Mouse (Mus musculus) neural tube, embryonic 10.5 days (tissue): ENCODE measurements at regions not wholly inside any gene's neighbourhood (a gene's known extent, or its start where the extent isn't known, plus 50 kb on each side); places are given as distances from the start of the nearest gene placed in this dataset.

ENCODE experiments used
- DNase-seq: peaks from one replicate; pipeline ENCODE4 v3.0.0-alpha.2; 2017; ENCODE audit warnings: low spot score; ENCODE audit errors: extremely low spot score

- DNase-seq = no peak
Measured at GRCm38 (mm10) chr1:166807163-166807945, 125.7 kb upstream of the Fmo9 start.

GRCm38 (mm10) chr1:166811341-166812071 lies 129.9 kb upstream of the Fmo9 start:
- no peak for DNase-seq

GRCm38 (mm10) chr1:166812072-166812461 lies 130.4 kb upstream of the Fmo9 start:
- DNase-seq = no peak

GRCm38 (mm10) chr1:166812920-166813439 lies 131.3 kb upstream of the Fmo9 start:
- DNase-seq = no peak

- DNase-seq = no peak
Measured at GRCm38 (mm10) chr1:166817927-166818326, 136.3 kb upstream of the Fmo9 start.

GRCm38 (mm10) chr1:166818682-166819081 lies 137.0 kb upstream of the Fmo9 start:
- DNase-seq = no peak

- no peak for DNase-seq
Measured at GRCm38 (mm10) chr1:166819420-166819819, 137.8 kb upstream of the Fmo9 start.

GRCm38 (mm10) chr1:166820050-166820449 lies 138.4 kb upstream of the Fmo9 start:
- no peak for DNase-seq

- no peak for DNase-seq
Measured at GRCm38 (mm10) chr1:166821146-166821545, 139.5 kb upstream of the Fmo9 start.

GRCm38 (mm10) chr1:166837299-166837698 lies 155.7 kb upstream of the Fmo9 start:
- no peak for DNase-seq

GRCm38 (mm10) chr1:166839833-166840232 lies 158.2 kb upstream of the Fmo9 start:
- DNase-seq = no peak

- DNase-seq = peak; percentile 26
Measured at GRCm38 (mm10) chr1:166843397-166843877, 157.8 kb upstream of the Fam78b start.

GRCm38 (mm10) chr1:166846566-166846965 lies 154.7 kb upstream of the Fam78b start:
- no peak for DNase-seq

GRCm38 (mm10) chr1:166847233-166847632 lies 154.0 kb upstream of the Fam78b start:
- DNase-seq = no peak

GRCm38 (mm10) chr1:166848015-166848535 lies 153.1 kb upstream of the Fam78b start:
- no peak for DNase-seq

- no peak for DNase-seq
Measured at GRCm38 (mm10) chr1:166855988-166856387, 145.2 kb upstream of the Fam78b start.

- no peak for DNase-seq
Measured at GRCm38 (mm10) chr1:166866256-166866655, 135.0 kb upstream of the Fam78b start.

GRCm38 (mm10) chr1:166871258-166871657 lies 130.0 kb upstream of the Fam78b start:
- no peak for DNase-seq

- no peak for DNase-seq
Measured at GRCm38 (mm10) chr1:166876452-166876851, 124.8 kb upstream of the Fam78b start.

GRCm38 (mm10) chr1:166883215-166883614 lies 118.0 kb upstream of the Fam78b start:
- DNase-seq = no peak

GRCm38 (mm10) chr1:166895945-166896344 lies 105.3 kb upstream of the Fam78b start:
- no peak for DNase-seq

- no peak for DNase-seq
Measured at GRCm38 (mm10) chr1:166898741-166899140, 102.5 kb upstream of the Fam78b start.
